Mouse (Mus musculus): ENCODE measurements around the gene Btg1.

The Btg1 gene

DNA sequence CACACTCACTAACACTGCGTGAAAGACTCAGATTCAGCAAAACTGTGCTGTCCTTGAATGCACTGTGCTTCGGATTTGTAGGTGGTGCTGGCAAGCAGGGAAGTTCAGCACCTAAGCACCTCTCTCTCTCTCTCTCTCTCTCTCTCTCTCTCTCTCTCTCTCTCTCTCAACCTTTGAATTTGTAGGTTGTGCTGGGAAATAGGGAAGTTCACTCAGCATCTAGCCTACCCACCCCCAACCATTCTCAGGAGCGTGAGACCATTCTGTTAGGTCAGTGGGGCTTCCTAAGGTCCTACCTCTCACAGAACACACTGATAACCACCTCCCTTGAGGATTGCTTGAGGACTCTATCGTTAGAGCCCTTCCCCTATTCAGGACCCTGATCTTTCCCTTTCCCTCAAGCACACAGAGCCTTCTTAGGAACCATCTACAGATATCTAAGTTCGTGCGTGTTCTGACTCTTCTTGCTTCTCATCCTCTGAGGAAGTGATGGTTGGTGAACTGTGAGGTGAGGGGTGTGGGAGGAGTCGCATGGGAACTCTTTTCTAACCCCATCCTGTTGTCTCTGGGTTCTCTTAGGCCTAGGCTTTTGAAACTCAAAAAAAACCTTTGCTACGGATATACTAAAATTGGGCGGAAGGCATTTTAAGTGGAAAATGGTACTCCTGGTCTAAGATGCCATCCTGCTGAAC, 47.1 kb downstream of the Btg1 start:
- no peak for DNase-seq (ENCODE audit: inconsistent ontology term)

All from Muller cell, postnatal 12 days (primary cell).